In the genomic region with DNA sequence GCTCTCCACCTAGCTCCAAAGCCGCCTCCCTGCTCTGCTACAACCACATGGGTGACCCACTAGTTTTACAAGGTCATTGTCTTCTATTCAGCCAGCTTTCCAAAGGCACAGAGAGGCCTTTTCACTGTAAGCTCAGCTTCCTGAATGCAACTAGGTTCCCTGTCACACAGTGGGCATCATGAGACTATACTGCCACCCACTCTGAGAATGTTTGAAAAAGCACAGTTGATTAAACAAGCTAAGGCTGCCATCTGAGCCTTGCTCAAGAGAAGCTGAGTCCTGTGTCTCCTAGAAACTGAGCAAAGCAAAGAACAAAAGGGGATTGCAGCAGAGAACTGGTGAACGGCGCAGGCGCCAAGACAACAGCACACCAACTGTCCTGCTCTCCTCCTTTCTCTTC, we compare ENCODE assay signal across 8 mouse cellular contexts. TPM values are rescaled to one million over a fixed set of nuclear protein-coding genes. Genes with fewer than 3 reads are reported as not detected.
DNase-seq lines count a peak whose midpoint lies in the region; ATAC-seq lines count a peak whose summit lies in the region.
"Not testable (repeated sequence)": the region's sequence is repeated elsewhere in the genome, so short reads cannot be mapped to it uniquely, and the experiment has no call there.

No protein-coding gene starts in this region.

- H3K27me3 ChIP-seq in hindbrain, embryonic 14.5 days (ENCODE audit: control insufficient read depth, insufficient read depth, low read length); midbrain, embryonic 12.5 days; stomach, embryonic 16.5 days (ENCODE audit: control insufficient read depth, insufficient read depth, low read length): not testable (repeated sequence)

- WGBS in hindbrain, embryonic 14.5 days, result 67% methylated on average over 4 of the region's 4 CpGs
- 62% methylated on average over 4 of the region's 4 CpGs for WGBS in midbrain, embryonic 12.5 days
- 78% methylated on average over 4 of the region's 4 CpGs for WGBS in stomach, embryonic 16.5 days

- H3K4me1 ChIP-seq in hindbrain, embryonic 14.5 days (replicated peaks; ENCODE audit: control insufficient read depth, insufficient read depth, low read length), result not testable (repeated sequence)
- peaks cover 26% of the 10 kb centered on the region for H3K4me1 ChIP-seq in midbrain, embryonic 12.5 days
- peaks cover 17% of the 10 kb centered on the region; the same call in 1 of the 2 replicates for H3K4me1 ChIP-seq in stomach, embryonic 16.5 days (ENCODE audit: control insufficient read depth, insufficient read depth, low read length)

- H3K27ac ChIP-seq in hindbrain, embryonic 14.5 days, result peak overlapping the region; percentile 74; the same call in 1 of the 2 replicates
- peak overlapping the region; percentile 56 for H3K27ac ChIP-seq in midbrain, embryonic 12.5 days (replicated peaks)
- H3K27ac ChIP-seq in stomach, embryonic 16.5 days (ENCODE audit: low read length), result peak overlapping the region; percentile 18; the same call in 1 of the 2 replicates

- not testable (repeated sequence) for H3K36me3 ChIP-seq in hindbrain, embryonic 14.5 days (replicated peaks; ENCODE audit: control insufficient read depth, insufficient read depth); midbrain, embryonic 12.5 days; stomach, embryonic 16.5 days (ENCODE audit: control insufficient read depth, insufficient read depth, low read length)

- intact Hi-C loops in left cerebral cortex, postnatal 25 days (cut with DNase I), result loop anchor here (1.0 to 10.0 kb wide), 2 partner anchors 27 to 293 kb away; no protein-coding TSS in a partner anchor

- not testable (repeated sequence) for H3K9me3 ChIP-seq in hindbrain, embryonic 14.5 days (ENCODE audit: control insufficient read depth, low read length); midbrain, embryonic 12.5 days; stomach, embryonic 16.5 days (replicated peaks; ENCODE audit: control insufficient read depth, low read length)

- 0 out of 2 replicates have a peak overlapping the region, but pooled peaks have one; percentile 15 for H3K4me2 ChIP-seq in hindbrain, embryonic 14.5 days (replicated peaks)
- not testable (repeated sequence) for H3K4me2 ChIP-seq in midbrain, embryonic 12.5 days (replicated peaks); stomach, embryonic 16.5 days (ENCODE audit: low read depth, low read length)

- peak; percentile 37 to 56 for DNase-seq in frontal cortex, postnatal 10 days (ENCODE audit: low spot score in 2 of 2)
- not testable (repeated sequence) for DNase-seq in hindbrain, embryonic 14.5 days (ENCODE audit: low spot score)
- DNase-seq in layer of hippocampus, adult 9-11 months, result peak; percentile 87
- peak; percentile 79 to 89 for DNase-seq in left cerebral cortex, postnatal 25 days (ENCODE audit: low spot score in 2 of 2)

- H3K4me3 ChIP-seq in hindbrain, embryonic 14.5 days (replicated peaks; ENCODE audit: low read length); midbrain, embryonic 12.5 days; stomach, embryonic 16.5 days (replicated peaks; ENCODE audit: low read length): not testable (repeated sequence)

- ATAC-seq in erythroblast, adult 5-6 weeks (replicated peaks; ENCODE audit: low FRiP score, poor library complexity, severe bottlenecking), result 0 out of 2 replicates have a peak, but pooled peaks have one; percentile 29
- ATAC-seq in hindbrain, embryonic 14.5 days (ENCODE audit: low FRiP score), result peak; percentile 22; the same call in 1 of the 2 replicates
- peak; percentile 11; the same call in 1 of the 2 replicates for ATAC-seq in midbrain, embryonic 12.5 days (ENCODE audit: low FRiP score, low read depth)
- ATAC-seq in neutrophil, adult 5-6 weeks (ENCODE audit: extremely low read depth, insufficient number of reproducible peaks, low FRiP score, poor library complexity, severe bottlenecking), result peak; percentile 17
- ATAC-seq in stomach, embryonic 16.5 days (ENCODE audit: insufficient read depth, low FRiP score), result not testable (repeated sequence)

- H3K9ac ChIP-seq in hindbrain, embryonic 14.5 days; midbrain, embryonic 12.5 days (replicated peaks); stomach, embryonic 16.5 days (ENCODE audit: low read length): not testable (repeated sequence)

RNA-seq across cellular contexts. Expression of gene Pisd, which starts 44.1 kb away (rescaled TPM):
- 6.0 and 14.4 TPM in 2 replicates for total RNA-seq in erythroblast, adult 5-6 weeks (2015; ENCODE audit: low replicate concordance)
- total RNA-seq in erythroblast, adult 5-6 weeks (2017; ENCODE audit: low replicate concordance), result 4.3 and 10.2 TPM in 2 replicates
- polyA plus RNA-seq in hindbrain, embryonic 14.5 days (2014; fragmentation: Nextera tagmentation; extraction: Ambion mirVana), result 93.6 and 94.6 TPM in 2 replicates
- total RNA-seq in left cerebral cortex, postnatal 25 days (2021), result 10 to 100 TPM; 55.0 to 60.5 TPM
- 74.8 and 77.6 TPM in 2 replicates for polyA plus RNA-seq in midbrain, embryonic 12.5 days (2016; fragmentation: Nextera tagmentation; extraction: Ambion mirVana)
- total RNA-seq in neutrophil, adult 5-6 weeks (2017), result 42.5 and 44.1 TPM in 2 replicates
- polyA plus RNA-seq in stomach, embryonic 16.5 days (2015; fragmentation: Nextera tagmentation; extraction: Ambion mirVana), result 79.7 and 90.5 TPM in 2 replicates

Comparison
In these comparisons a context has a peak if more than half of its experiments do, and no peak if none do; other contexts are left out.
1. H3K27ac ChIP-seq: peak in every context shown above with its lines; median percentile 74 in hindbrain, embryonic 14.5 days; 56 in midbrain, embryonic 12.5 days; 18 in stomach, embryonic 16.5 days.